Mouse (Mus musculus) kidney, adult 2 months (tissue): ENCODE data around the gene Eps15.

Experiments
- CTCF ChIP-seq: fragments of 200-500 bp; conservative IDR thresholded peaks from 2 replicates; pipeline ENCODE4 v1.5.1; 2011; ENCODE audit warnings: low read depth, mild to moderate bottlenecking, control low read depth, low read length, moderate library complexity, mixed read lengths; ENCODE audit not compliant: insufficient read depth, insufficient read length
- POLR2A ChIP-seq: fragments of 200-500 bp; IDR thresholded peaks from one replicate; pipeline ENCODE4 v1.6.1; 2011; ENCODE audit warnings: low read depth, low read length, control low read depth

DNA sequence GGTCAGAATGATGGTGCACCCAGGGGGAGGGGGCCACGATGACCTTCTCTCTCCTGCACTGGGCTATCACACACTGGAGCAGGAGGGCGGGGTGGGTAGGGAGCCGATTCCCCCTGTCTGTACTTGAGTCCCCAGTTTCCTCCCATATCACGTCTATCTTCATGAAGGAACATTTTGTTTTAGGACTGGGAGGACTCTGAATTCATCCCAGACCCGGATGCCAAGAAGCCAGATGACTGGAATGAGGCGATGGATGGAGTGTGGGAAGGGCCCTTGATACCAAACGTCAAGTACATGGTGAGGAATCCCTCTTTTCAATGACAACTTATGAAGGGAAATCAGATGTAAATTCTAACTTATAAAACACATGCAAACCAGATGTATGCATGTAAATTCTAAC is 35.6 kb upstream of the Eps15 start:
- TF ChIP-seq CTCF (no peak), POLR2A (no peak)
